Mouse (Mus musculus) limb, embryonic 13.5 days (tissue): Measurements from ENCODE around the gene Hnrnph2. TPM values are rescaled to one million over a fixed set of nuclear protein-coding genes. Genes with fewer than 3 reads are reported as not detected.

Source experiments
- ATAC-seq: fragments of 200-750 bp; cut with Nextera tagmentation; 2 replicates; pipeline ENCODE4 v1.8.0; 2017; ENCODE audit warnings: low read depth, moderate number of reproducible peaks, moderate TSS enrichment; ENCODE audit not compliant: low FRiP score
- H3K27ac ChIP-seq: fragments of 300-500 bp; sonication (generic); 2 replicates; pipeline ENCODE4 v1.5.1; 2015; ENCODE audit warnings: inconsistent platforms, mild to moderate bottlenecking, moderate library complexity
- H3K27me3 ChIP-seq: fragments of 300-500 bp; sonication (generic); 2 replicates; pipeline ENCODE4 v1.6.1; 2015; ENCODE audit warnings: mild to moderate bottlenecking, inconsistent platforms
- H3K36me3 ChIP-seq: fragments of 300-500 bp; sonication (generic); 2 replicates; pipeline ENCODE4 v1.6.1; 2015; ENCODE audit warnings: inconsistent platforms, mild to moderate bottlenecking, moderate library complexity
- H3K4me1 ChIP-seq: fragments of 300-500 bp; sonication (generic); 2 replicates; pipeline ENCODE4 v1.6.1; 2015; ENCODE audit warnings: inconsistent platforms
- H3K4me2 ChIP-seq: fragments of 300-500 bp; sonication (generic); replicated peaks from 2 replicates; pipeline ENCODE4 v1.6.1; 2015; ENCODE audit warnings: inconsistent platforms, mild to moderate bottlenecking, moderate library complexity
- H3K4me3 ChIP-seq: fragments of 300-500 bp; sonication (generic); 2 replicates; pipeline ENCODE4 v1.5.1; 2015; ENCODE audit warnings: moderate library complexity, mild to moderate bottlenecking, inconsistent platforms
- H3K9ac ChIP-seq: fragments of 300-500 bp; sonication (generic); 2 replicates; pipeline ENCODE4 v1.6.1; 2015; ENCODE audit warnings: mild to moderate bottlenecking, inconsistent platforms
- H3K9me3 ChIP-seq: fragments of 300-500 bp; sonication (generic); 2 replicates; pipeline ENCODE4 v1.6.1; 2016; ENCODE audit warnings: inconsistent platforms
- WGBS: fragments of 180-500 bp; shearing (Covaris S2); methylation state at CpG from one replicate; pipeline ENCODE4 v1.1.7; 2015; 5-methylcytosine and 5-hydroxymethylcytosine counted together
- polyA plus RNA-seq: library from polyadenylated mRNA; unstranded; fragments of >200 nt; fragmentation: Nextera tagmentation; extraction: Ambion mirVana; gene quantifications from 2 replicates; pipeline ENCODE4 v1.2.1, GENCODE M21; 2015

Hnrnph2 gene
- polyA plus RNA-seq, 1 experiment from 2014 or later: 162 TPM

- no peak for ATAC-seq
- Histone ChIP-seq H3K4me3 (peak overlapping the region; percentile 55), H3K27ac (no peak overlapping the region)
Measured at GRCm38 (mm10) chrX:134586447-134586846, 14.5 kb upstream of the Hnrnph2 start.

GRCm38 (mm10) chrX:134588261-134588660 is 12.7 kb upstream of the Hnrnph2 start:
- 79% methylated on average over 4 of the region's 4 CpGs for WGBS

More at GRCm38 (mm10) chrX:134586447-134586846, 14.5 kb upstream of the Hnrnph2 start:
- Histone ChIP-seq H3K9ac (peak overlapping the region; percentile 74), H3K9me3 (no peaks in the 10 kb centered on the region), H3K4me1 (peaks cover 7% of the 10 kb centered on the region; the same call in 1 of the 2 replicates), H3K4me2 (peak overlapping the region; percentile 69), H3K36me3 (peaks cover 2% of the 10 kb centered on the region; the same call in 1 of the 2 replicates), H3K27me3 (peaks cover 4% of the 10 kb centered on the region; the same call in 1 of the 2 replicates)
- 26% methylated on average over 8 of the region's 8 CpGs for WGBS

GRCm38 (mm10) chrX:134588997-134589396 is 12.0 kb upstream of the Hnrnph2 start:
- Histone ChIP-seq H3K4me1 (peaks cover 7% of the 10 kb centered on the region; the same call in 1 of the 2 replicates), H3K27ac (no peak overlapping the region), H3K36me3 (peaks cover 2% of the 10 kb centered on the region; the same call in 1 of the 2 replicates), H3K9ac (no peak overlapping the region), H3K4me3 (no peak overlapping the region), H3K27me3 (no peaks in the 10 kb centered on the region; the same call in 1 of the 2 replicates), H3K4me2 (no peak overlapping the region), H3K9me3 (no peaks in the 10 kb centered on the region)
- ATAC-seq: no peak
- 86% methylated on average over 3 of the region's 3 CpGs for WGBS

More at GRCm38 (mm10) chrX:134588261-134588660, 12.7 kb upstream of the Hnrnph2 start:
- H3K4me2 ChIP-seq: no peak overlapping the region
- H3K4me1 ChIP-seq: peaks cover 7% of the 10 kb centered on the region; the same call in 1 of the 2 replicates
- H3K36me3 ChIP-seq: peaks cover 2% of the 10 kb centered on the region; the same call in 1 of the 2 replicates
- ATAC-seq: no peak
- H3K4me3 ChIP-seq: no peak overlapping the region
- no peaks in the 10 kb centered on the region for H3K9me3 ChIP-seq
- H3K9ac ChIP-seq: no peak overlapping the region
- no peak overlapping the region for H3K27ac ChIP-seq
- no peaks in the 10 kb centered on the region; the same call in 1 of the 2 replicates for H3K27me3 ChIP-seq

GRCm38 (mm10) chrX:134589836-134590235 is 11.1 kb upstream of the Hnrnph2 start:
- Histone ChIP-seq H3K27me3 (no peaks in the 10 kb centered on the region; the same call in 1 of the 2 replicates), H3K4me1 (peaks cover 7% of the 10 kb centered on the region; the same call in 1 of the 2 replicates), H3K36me3 (peaks cover 2% of the 10 kb centered on the region; the same call in 1 of the 2 replicates), H3K4me2 (no peak overlapping the region), H3K9me3 (no peaks in the 10 kb centered on the region), H3K4me3 (no peak overlapping the region), H3K27ac (no peak overlapping the region), H3K9ac (no peak overlapping the region)
- ATAC-seq: no peak
- 45% methylated on average over 5 of the region's 5 CpGs for WGBS

- ATAC-seq: no peak
- peaks cover 6% of the 10 kb centered on the region; the same call in 1 of the 2 replicates for H3K27me3 ChIP-seq
- H3K9me3 ChIP-seq: no peaks in the 10 kb centered on the region
- no peak overlapping the region for H3K27ac ChIP-seq
- peak overlapping the region; percentile 62 for H3K9ac ChIP-seq
- H3K4me3 ChIP-seq: peak overlapping the region; percentile 53
- peak overlapping the region; percentile 67 for H3K4me2 ChIP-seq
- peaks cover 9% of the 10 kb centered on the region for H3K4me1 ChIP-seq
- 31% methylated on average over 10 of the region's 10 CpGs for WGBS
- no peaks in the 10 kb centered on the region for H3K36me3 ChIP-seq
Measured at GRCm38 (mm10) chrX:134599922-134600565, 935 bp upstream of the Hnrnph2 start.

GRCm38 (mm10) chrX:134601380-134602120 is 571 bp downstream of the Hnrnph2 start:
- Histone ChIP-seq H3K4me1 (peaks cover 9% of the 10 kb centered on the region), H3K27me3 (peaks cover 6% of the 10 kb centered on the region; the same call in 1 of the 2 replicates), H3K27ac (peak overlapping the region; percentile 86), H3K9me3 (no peaks in the 10 kb centered on the region), H3K36me3 (no peaks in the 10 kb centered on the region), H3K4me3 (peak overlapping the region; percentile 54), H3K9ac (peak overlapping the region; percentile 69), H3K4me2 (peak overlapping the region; percentile 60)
- ATAC-seq: peak; percentile 86
- WGBS: 16% methylated on average over 39 of the region's 43 CpGs

GRCm38 (mm10) chrX:134609472-134609871 is 8.5 kb downstream of the Hnrnph2 start:
- Histone ChIP-seq H3K36me3 (no peaks in the 10 kb centered on the region), H3K4me2 (no peak overlapping the region), H3K27ac (no peak overlapping the region), H3K9ac (no peak overlapping the region), H3K27me3 (no peaks in the 10 kb centered on the region), H3K4me3 (no peak overlapping the region), H3K9me3 (no peaks in the 10 kb centered on the region), H3K4me1 (no peaks in the 10 kb centered on the region)
- ATAC-seq: no peak
- WGBS: 40% methylated on average over 4 of the region's 4 CpGs

- no peaks in the 10 kb centered on the region for H3K4me1 ChIP-seq
- 81% methylated on average over 4 of the region's 4 CpGs for WGBS
Measured at GRCm38 (mm10) chrX:134610984-134611383, 10.0 kb downstream of the Hnrnph2 start.

GRCm38 (mm10) chrX:134612285-134612959 is 11.4 kb downstream of the Hnrnph2 start:
- Histone ChIP-seq H3K4me1 (no peaks in the 10 kb centered on the region), H3K27ac (peak overlapping the region; percentile 89)
- 18% methylated on average over 14 of the region's 15 CpGs for WGBS

More at GRCm38 (mm10) chrX:134610984-134611383, 10.0 kb downstream of the Hnrnph2 start:
- no peaks in the 10 kb centered on the region for H3K27me3 ChIP-seq
- no peaks in the 10 kb centered on the region for H3K36me3 ChIP-seq
- H3K4me3 ChIP-seq: no peak overlapping the region
- H3K9me3 ChIP-seq: no peaks in the 10 kb centered on the region
- no peak overlapping the region for H3K27ac ChIP-seq
- H3K4me2 ChIP-seq: no peak overlapping the region
- no peak overlapping the region for H3K9ac ChIP-seq
- ATAC-seq: no peak

GRCm38 (mm10) chrX:134614306-134614705 is 13.3 kb downstream of the Hnrnph2 start:
- H3K9me3 ChIP-seq: no peaks in the 10 kb centered on the region
- no peak overlapping the region for H3K4me2 ChIP-seq
- WGBS: 77% methylated on average over 2 of the region's 2 CpGs
- H3K36me3 ChIP-seq: no peaks in the 10 kb centered on the region
- H3K27me3 ChIP-seq: peaks cover 9% of the 10 kb centered on the region; the same call in 1 of the 2 replicates
- ATAC-seq: no peak
- no peak overlapping the region for H3K9ac ChIP-seq
- no peaks in the 10 kb centered on the region for H3K4me1 ChIP-seq
- H3K27ac ChIP-seq: no peak overlapping the region
- H3K4me3 ChIP-seq: no peak overlapping the region

More at GRCm38 (mm10) chrX:134612285-134612959, 11.4 kb downstream of the Hnrnph2 start:
- H3K9ac ChIP-seq: peak overlapping the region; percentile 35
- ATAC-seq: peak; percentile 94
- no peaks in the 10 kb centered on the region for H3K36me3 ChIP-seq
- peak overlapping the region; percentile 52 for H3K4me2 ChIP-seq
- H3K27me3 ChIP-seq: peaks cover 1% of the 10 kb centered on the region; the same call in 1 of the 2 replicates
- peak overlapping the region; percentile 29 for H3K4me3 ChIP-seq
- no peaks in the 10 kb centered on the region for H3K9me3 ChIP-seq

- Histone ChIP-seq H3K36me3 (no peaks in the 10 kb centered on the region), H3K27ac (peak overlapping the region; percentile 28; the same call in 1 of the 2 replicates), H3K9me3 (no peaks in the 10 kb centered on the region), H3K4me3 (no peak overlapping the region), H3K9ac (no peak overlapping the region), H3K4me1 (no peaks in the 10 kb centered on the region), H3K4me2 (no peak overlapping the region), H3K27me3 (peaks cover 9% of the 10 kb centered on the region; the same call in 1 of the 2 replicates)
- no peak for ATAC-seq
- 68% methylated on average over 9 of the region's 9 CpGs for WGBS
Measured at GRCm38 (mm10) chrX:134619695-134620094, 18.7 kb downstream of the Hnrnph2 start.
